Mouse (Mus musculus): ENCODE results near the gene Ube2d3.

GRCm38 (mm10) chr3:135458981-135459380, 21.0 kb downstream of the Ube2d3 start:
- TF ChIP-seq CTCF (conservative IDR thresholded peaks at IDR 0.05; ENCODE audit: insufficient read depth, insufficient read length, low read depth, low read length), result no peak
- TF ChIP-seq POLR2A (IDR thresholded peaks at IDR 0.05; ENCODE audit: low read depth, low read length), result no peak
